Mouse (Mus musculus) erythroblast, embryonic 14.5 days (primary cell): ENCODE measurements around the gene Wdcp.

ENCODE experiments used
- GATA1 ChIP-seq: IDR thresholded peaks from 2 replicates; pipeline ENCODE4 v1.6.1; 2012; ENCODE audit warnings: low read length, inconsistent platforms, mixed read lengths
- TAL1 ChIP-seq: IDR thresholded peaks from 3 replicates; pipeline ENCODE4 v1.6.1; 2012; ENCODE audit warnings: low read length, inconsistent platforms, mixed read lengths

GRCm38 (mm10) chr12:4885062-4885461, 42.0 kb downstream of the Wdcp start:
- TF ChIP-seq GATA1, result no peak
- TF ChIP-seq TAL1, result no peak
